In the genomic region with DNA sequence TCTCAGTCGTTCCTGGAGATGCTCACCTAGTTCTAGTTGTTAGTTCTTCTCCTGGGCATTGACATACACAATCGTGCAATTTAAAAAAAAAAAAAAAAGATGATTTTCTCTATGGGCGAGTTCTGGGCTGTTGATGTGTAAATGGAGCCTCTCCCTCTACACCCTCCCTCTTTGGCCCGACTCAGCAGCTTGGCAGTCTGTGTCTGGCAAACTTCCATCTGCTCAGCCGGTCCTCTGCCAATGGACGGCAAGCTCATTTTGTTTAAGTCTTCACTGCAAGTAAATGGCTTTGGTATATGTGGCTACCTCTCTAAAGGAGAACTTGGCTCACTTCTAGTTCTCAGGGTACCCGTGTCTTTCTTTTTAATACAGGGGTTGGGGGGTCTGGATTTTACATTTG, we compare ENCODE assay signal across 9 mouse cellular contexts. TPM values are rescaled to one million over a fixed set of nuclear protein-coding genes. Genes with fewer than 3 reads are reported as not detected.
DNase-seq lines count a peak whose midpoint lies in the region; ATAC-seq and TF ChIP-seq lines count a peak whose summit lies in the region.
"Had no signal": no experiment of that assay in that cellular context is flagged by ENCODE, and none has a peak within 500 bp of the region (broad histone marks: within the 10 kb centered on the region; RNA-seq: fewer than 3 reads in every experiment).

No protein-coding gene starts in this region.

- no peak overlapping the region for H3K4me3 ChIP-seq in lung, adult 2 months (replicated peaks; ENCODE audit: extremely low read depth, low read depth, low read length)
- H3K4me3 ChIP-seq: heart, embryonic 13.5 days had no signal

- intact Hi-C loops in gastrocnemius, postnatal 36 days (cut with DNase I), result no loop called here

- ATAC-seq in erythroid progenitor cell, adult 5-6 weeks (replicated peaks; ENCODE audit: low FRiP score, poor library complexity, severe bottlenecking), result no peak
- ATAC-seq in inflammation-experienced regulatory T-cells, adult 6 months, result no peak

- peak; percentile 52 to 64 for DNase-seq in lung, adult 18-20 months
- DNase-seq in lung, adult 2 months, result no peak
- peak; percentile 62 for DNase-seq in cerebellum, adult 11 months
- DNase-seq in gastrocnemius, postnatal 36 days, result peak; percentile 61 to 70
- peak; percentile 34 to 57 for DNase-seq in layer of hippocampus, postnatal 25 days (ENCODE audit: extremely low spot score in 1 of 2, low spot score in 1 of 2)
- DNase-seq in right cerebral cortex, postnatal 10 days (ENCODE audit: low spot score in 2 of 2), result peak; percentile 88 to 89

- H3K4me1 ChIP-seq in lung, adult 2 months (ENCODE audit: control insufficient read depth, insufficient read depth, low read length), result 0 out of 2 replicates have a peak, but pooled peaks cover 3% of the 10 kb centered on the region

- WGBS in lung, adult 2 months, result 41% methylated on average over 7 of the region's 7 CpGs

- no peak for TF ChIP-seq CTCF in lung, adult 2 months (IDR thresholded peaks at IDR 0.05; ENCODE audit: insufficient read depth, low read length)

- TF ChIP-seq POLR2A in lung, adult 2 months (IDR thresholded peaks at IDR 0.05; ENCODE audit: borderline replicate concordance, extremely low read depth, low read depth, low read length), result no peak

RNA-seq across cellular contexts. Expression of gene Hexb, which starts 4.7 kb away (rescaled TPM):
- 70.6 and 71.8 TPM in 2 replicates for polyA plus RNA-seq in lung, adult 2 months (2012; rRNA removed)
- 1 to 10 TPM; 6.8 to 7.7 TPM for total RNA-seq in gastrocnemius, postnatal 36 days (2021)
- 100 to 1,000 TPM; 122 to 135 TPM for total RNA-seq in layer of hippocampus, postnatal 25 days (2021)
- 28.5 and 35.2 TPM in 2 replicates for total RNA-seq in erythroid progenitor cell, adult 5-6 weeks (2015; ENCODE audit: low replicate concordance)
- total RNA-seq in erythroid progenitor cell, adult 5-6 weeks (2017; ENCODE audit: low replicate concordance), result 12.9 and 19.3 TPM in 2 replicates
- polyA plus RNA-seq in inflammation-experienced regulatory T-cells, adult 6 months (2017; shearing (Covaris generic)), result 100 to 1,000 TPM in 1 of 3 experiments, 10 to 100 TPM in 2; 58.3 to 103 (median 64.1) TPM

RNA-seq across cellular contexts. Expression of gene Enc1, which starts 47.5 kb away (rescaled TPM):
- 7.3 and 8.5 TPM in 2 replicates for polyA plus RNA-seq in lung, adult 2 months (2012; rRNA removed)
- total RNA-seq in gastrocnemius, postnatal 36 days (2021), result 1 to 10 TPM; 1.4 to 2.6 TPM
- 100 to 1,000 TPM; 670 to 691 TPM for total RNA-seq in layer of hippocampus, postnatal 25 days (2021)
- 0.36 and 1.7 TPM in 2 replicates for total RNA-seq in erythroid progenitor cell, adult 5-6 weeks (2015; ENCODE audit: low replicate concordance)
- total RNA-seq in erythroid progenitor cell, adult 5-6 weeks (2017; ENCODE audit: low replicate concordance), result under 0.01 and 1.1 TPM in 2 replicates
- polyA plus RNA-seq in inflammation-experienced regulatory T-cells, adult 6 months (2017; shearing (Covaris generic)), result 1 to 10 TPM; 1.7 to 4.6 (median 3.3) TPM

RNA-seq across cellular contexts. Expression of gene Gfm2, which starts 55.7 kb away (rescaled TPM):
- 13.3 and 17.2 TPM in 2 replicates for polyA plus RNA-seq in lung, adult 2 months (2012; rRNA removed)
- total RNA-seq in gastrocnemius, postnatal 36 days (2021), result 10 to 100 TPM; 45.9 to 49.8 TPM
- 10 to 100 TPM; 25.1 to 29.6 TPM for total RNA-seq in layer of hippocampus, postnatal 25 days (2021)
- 6.3 and 11.2 TPM in 2 replicates for total RNA-seq in erythroid progenitor cell, adult 5-6 weeks (2015; ENCODE audit: low replicate concordance)
- total RNA-seq in erythroid progenitor cell, adult 5-6 weeks (2017; ENCODE audit: low replicate concordance), result 8.2 and 23.6 TPM in 2 replicates
- polyA plus RNA-seq in inflammation-experienced regulatory T-cells, adult 6 months (2017; shearing (Covaris generic)), result 10 to 100 TPM; 32.8 to 50.8 (median 46.4) TPM

RNA-seq across cellular contexts. Expression of gene Nsa2, which starts 55.7 kb away (rescaled TPM):
- polyA plus RNA-seq in lung, adult 2 months (2012; rRNA removed), result 14.1 and 22.4 TPM in 2 replicates
- total RNA-seq in gastrocnemius, postnatal 36 days (2021), result 10 to 100 TPM; 42.4 to 49.4 TPM
- 10 to 100 TPM; 52.2 to 54.3 TPM for total RNA-seq in layer of hippocampus, postnatal 25 days (2021)
- total RNA-seq in erythroid progenitor cell, adult 5-6 weeks (2015; ENCODE audit: low replicate concordance), result 52.0 and 132 TPM in 2 replicates
- total RNA-seq in erythroid progenitor cell, adult 5-6 weeks (2017; ENCODE audit: low replicate concordance), result 70.3 and 93.3 TPM in 2 replicates
- 100 to 1,000 TPM; 126 to 177 (median 127) TPM for polyA plus RNA-seq in inflammation-experienced regulatory T-cells, adult 6 months (2017; shearing (Covaris generic))

Comparison
In these comparisons a context has a peak if more than half of its experiments do, and no peak if none do; other contexts are left out.
1. RNA of gene Enc1, which starts 47.5 kb away (total RNA-seq): 670 to 691 TPM in layer of hippocampus, postnatal 25 days; 1.4 to 2.6 TPM in gastrocnemius, postnatal 36 days and under 0.01 to 1.7 TPM in erythroid progenitor cell, adult 5-6 weeks; every median in the first group is over 100 times any median in the second.